Mouse (Mus musculus) G1E (cell line): ENCODE measurements at regions not wholly inside any gene's neighbourhood (a gene's known extent, or its start where the extent isn't known, plus 50 kb on each side); places are given as distances from the start of the nearest gene placed in this dataset.

Source experiments
- ATAC-seq: 2 replicates; pipeline ENCODE4 v1.8.0; 2016; ENCODE audit warnings: mild to moderate bottlenecking; ENCODE audit not compliant: insufficient number of reproducible peaks, poor library complexity, low FRiP score, severe bottlenecking; ENCODE audit errors: extremely low read depth
- DNase-seq: peaks from one replicate; pipeline ENCODE4 v3.0.0; 2012; ENCODE audit warnings: low spot score
- H3K27me3 ChIP-seq: 2 replicates; pipeline ENCODE4 v1.6.1; 2012; ENCODE audit warnings: mild to moderate bottlenecking, low read length, inconsistent platforms; ENCODE audit not compliant: insufficient read depth
- H3K36me3 ChIP-seq: replicated peaks from 2 replicates; pipeline ENCODE3; 2012; ENCODE audit warnings: mild to moderate bottlenecking, inconsistent platforms
- H3K4me1 ChIP-seq: 2 replicates; pipeline ENCODE4 v1.6.1; 2012; ENCODE audit warnings: low read depth, low read length, inconsistent platforms, mixed read lengths; ENCODE audit not compliant: insufficient read depth
- H3K4me3 ChIP-seq: 2 replicates; pipeline ENCODE4 v1.5.1; 2012; ENCODE audit warnings: low read depth, mild to moderate bottlenecking, inconsistent platforms, low read length, moderate library complexity, mixed read lengths
- H3K9me3 ChIP-seq: replicated peaks from 2 replicates; pipeline ENCODE4 v1.6.1; 2012; ENCODE audit warnings: inconsistent platforms
- CTCF ChIP-seq: IDR thresholded peaks from 2 replicates; pipeline ENCODE4 v1.5.1; 2012; ENCODE audit warnings: low read depth, low read length, inconsistent platforms, mixed read lengths
- GATA1 ChIP-seq: IDR thresholded peaks from 2 replicates; pipeline ENCODE4 v1.6.1; 2012; ENCODE audit warnings: borderline replicate concordance, low read length, inconsistent platforms, mixed read lengths
- GATA2 ChIP-seq: IDR thresholded peaks from 2 replicates; pipeline ENCODE4 v1.6.1; 2012; ENCODE audit warnings: low read depth, low read length, inconsistent platforms, borderline replicate concordance
- POLR2AphosphoS5 ChIP-seq: IDR thresholded peaks from 2 replicates; pipeline ENCODE4 v1.6.1; 2012; ENCODE audit warnings: low read depth, low read length, inconsistent platforms; ENCODE audit not compliant: insufficient replicate concordance
- TAL1 ChIP-seq: conservative IDR thresholded peaks from 2 replicates; pipeline ENCODE4 v1.6.1; 2012; ENCODE audit warnings: low read depth, low read length, inconsistent platforms, mixed read lengths

DNA sequence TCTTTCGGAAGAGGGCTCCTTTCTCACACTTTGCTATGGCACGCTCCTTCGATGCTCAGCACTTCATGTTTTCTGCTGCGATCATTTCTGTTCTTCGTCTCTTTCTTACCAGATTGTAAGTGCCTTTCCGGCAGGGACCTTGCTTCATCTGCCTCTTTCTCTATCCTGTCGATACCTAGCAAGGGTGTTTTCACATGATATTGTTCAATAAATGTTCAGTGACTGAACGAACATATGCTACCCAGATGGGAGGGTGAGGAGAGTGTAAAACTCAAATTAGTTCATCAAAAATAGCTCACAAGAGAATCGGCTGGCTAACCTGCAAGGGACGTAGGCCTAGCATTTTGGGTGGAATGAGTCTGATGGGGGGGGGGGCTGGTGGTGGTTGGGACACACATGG, 272.5 kb downstream of the Etnk1 start:
- H3K9me3 ChIP-seq: peaks cover 63% of the 10 kb centered on the region
- no peak for TF ChIP-seq POLR2AphosphoS5
- no peak for TF ChIP-seq GATA2
- TF ChIP-seq TAL1: no peak
- no peak for TF ChIP-seq CTCF
- no peak for TF ChIP-seq GATA1
- no peaks in the 10 kb centered on the region for H3K27me3 ChIP-seq
- no peaks in the 10 kb centered on the region for H3K4me1 ChIP-seq
- no peak for ATAC-seq
- no peaks in the 10 kb centered on the region for H3K36me3 ChIP-seq
- no peak for DNase-seq
- no peak overlapping the region for H3K4me3 ChIP-seq

DNA sequence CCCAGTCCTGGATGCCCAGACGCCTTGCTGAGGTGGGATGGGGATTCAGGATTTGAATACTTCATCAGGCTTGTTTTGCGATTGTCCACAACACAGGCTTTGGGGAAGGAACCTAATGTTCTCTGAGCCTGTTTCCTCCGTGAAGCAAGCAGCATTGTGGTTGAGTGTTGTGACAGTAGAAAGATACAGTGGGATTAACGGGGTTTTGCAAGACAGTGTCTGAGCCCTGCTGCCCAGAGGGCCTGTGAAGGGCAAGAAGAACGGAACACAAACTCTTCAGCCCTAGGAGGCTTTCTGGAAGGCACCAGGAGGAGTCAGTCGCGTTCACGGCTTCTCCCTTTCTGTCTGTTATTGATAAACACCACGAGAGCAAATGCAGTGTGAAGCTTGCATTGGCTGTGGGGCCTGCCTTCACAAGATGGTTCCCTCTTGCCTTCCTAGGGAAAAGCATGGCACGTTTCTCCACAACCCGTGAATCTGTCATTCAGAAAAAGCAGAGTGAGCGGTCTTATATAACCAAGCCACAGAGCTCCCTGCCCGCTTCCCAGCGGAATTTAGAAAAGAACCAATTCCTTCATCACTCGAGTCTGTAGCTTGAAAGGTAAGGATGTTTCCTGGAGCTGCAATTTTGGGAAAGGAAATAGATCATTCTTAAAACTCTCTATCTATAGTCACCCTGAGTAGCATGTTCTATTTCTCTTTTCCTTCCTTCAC, 273.4 kb downstream of the Etnk1 start:
- ATAC-seq (no peak), DNase-seq (no peak)
- Histone ChIP-seq H3K4me3 (no peak overlapping the region), H3K36me3 (no peaks in the 10 kb centered on the region), H3K27me3 (no peaks in the 10 kb centered on the region), H3K9me3 (peaks cover 58% of the 10 kb centered on the region), H3K4me1 (no peaks in the 10 kb centered on the region)
- no peak for TF ChIP-seq POLR2AphosphoS5
- TF ChIP-seq GATA2: no peak
- TF ChIP-seq CTCF: no peak
- TF ChIP-seq GATA1: no peak
- TF ChIP-seq TAL1: no peak

DNA sequence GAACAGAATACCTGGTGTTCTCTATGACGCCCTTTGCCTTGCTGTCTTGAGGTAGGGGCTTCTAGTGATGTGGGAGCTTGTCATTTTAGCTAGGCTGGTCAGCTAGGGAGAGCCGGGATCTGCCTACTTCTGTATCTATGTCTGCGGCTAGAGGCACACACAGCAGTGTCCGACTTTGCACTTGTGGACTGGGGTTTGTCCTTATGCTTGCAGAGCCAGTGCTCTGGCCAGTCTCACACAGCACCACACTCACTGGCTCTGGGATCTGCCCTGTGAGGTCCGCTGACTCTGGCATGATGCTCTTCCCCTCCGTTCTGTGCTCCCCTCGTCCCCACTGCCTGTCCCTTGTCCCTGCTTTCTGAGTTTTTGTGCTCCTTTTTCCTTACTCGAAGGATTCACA, 275.3 kb downstream of the Etnk1 start:
- ATAC-seq (no peak), DNase-seq (no peak)
- no peaks in the 10 kb centered on the region for H3K36me3 ChIP-seq
- H3K27me3 ChIP-seq: no peaks in the 10 kb centered on the region
- H3K9me3 ChIP-seq: peaks cover 65% of the 10 kb centered on the region
- no peaks in the 10 kb centered on the region for H3K4me1 ChIP-seq
- no peak overlapping the region for H3K4me3 ChIP-seq
- TF ChIP-seq CTCF (no peak), GATA1 (no peak), POLR2AphosphoS5 (no peak)

DNA sequence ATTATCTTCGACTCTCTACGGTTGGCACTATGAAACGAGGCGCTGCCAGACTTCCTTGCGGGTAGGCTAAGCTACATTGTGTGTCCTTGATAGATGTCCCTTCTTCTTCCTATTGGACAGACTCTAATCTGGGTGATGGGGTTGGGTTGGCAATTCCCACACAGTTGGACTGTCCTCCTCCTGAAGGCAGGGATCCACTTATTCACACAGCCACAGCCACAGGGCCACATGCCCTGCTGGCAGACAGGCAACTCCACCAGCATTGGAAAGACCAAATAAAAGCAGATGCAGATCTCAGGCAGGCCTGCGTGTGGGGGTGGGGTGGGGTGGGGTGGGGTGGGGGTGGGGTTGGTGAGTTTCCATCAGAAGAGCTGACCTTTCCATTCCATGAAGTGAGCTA, 276.4 kb downstream of the Etnk1 start:
- Histone ChIP-seq H3K9me3 (peaks cover 62% of the 10 kb centered on the region), H3K36me3 (no peaks in the 10 kb centered on the region), H3K4me3 (no peak overlapping the region), H3K4me1 (no peaks in the 10 kb centered on the region), H3K27me3 (no peaks in the 10 kb centered on the region)
- ATAC-seq (no peak), DNase-seq (no peak)
- TF ChIP-seq TAL1: no peak
- TF ChIP-seq GATA1: no peak
- TF ChIP-seq GATA2: no peak
- no peak for TF ChIP-seq POLR2AphosphoS5
- TF ChIP-seq CTCF: no peak

DNA sequence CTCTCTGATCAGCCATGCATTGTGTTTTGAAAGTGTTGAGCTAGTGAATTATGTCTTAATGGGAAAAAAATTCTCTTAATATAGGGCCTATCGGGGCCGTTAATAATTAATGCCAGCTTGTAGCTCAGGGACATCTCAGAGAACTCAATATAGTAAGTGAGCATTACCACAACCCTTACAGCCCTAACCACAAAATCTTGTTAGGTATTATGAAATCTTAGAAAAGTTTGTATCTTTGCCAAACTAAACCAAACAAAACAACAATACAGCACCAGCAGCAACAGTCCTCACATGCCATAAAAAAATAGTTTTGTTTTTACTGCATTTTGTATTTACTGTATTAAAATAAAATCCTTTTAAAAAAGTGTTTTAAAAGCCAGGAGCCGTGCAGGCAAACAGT, 277.8 kb downstream of the Etnk1 start:
- TF ChIP-seq POLR2AphosphoS5 (no peak), TAL1 (no peak), CTCF (no peak), GATA2 (no peak), GATA1 (no peak)
- ATAC-seq: no peak

DNA sequence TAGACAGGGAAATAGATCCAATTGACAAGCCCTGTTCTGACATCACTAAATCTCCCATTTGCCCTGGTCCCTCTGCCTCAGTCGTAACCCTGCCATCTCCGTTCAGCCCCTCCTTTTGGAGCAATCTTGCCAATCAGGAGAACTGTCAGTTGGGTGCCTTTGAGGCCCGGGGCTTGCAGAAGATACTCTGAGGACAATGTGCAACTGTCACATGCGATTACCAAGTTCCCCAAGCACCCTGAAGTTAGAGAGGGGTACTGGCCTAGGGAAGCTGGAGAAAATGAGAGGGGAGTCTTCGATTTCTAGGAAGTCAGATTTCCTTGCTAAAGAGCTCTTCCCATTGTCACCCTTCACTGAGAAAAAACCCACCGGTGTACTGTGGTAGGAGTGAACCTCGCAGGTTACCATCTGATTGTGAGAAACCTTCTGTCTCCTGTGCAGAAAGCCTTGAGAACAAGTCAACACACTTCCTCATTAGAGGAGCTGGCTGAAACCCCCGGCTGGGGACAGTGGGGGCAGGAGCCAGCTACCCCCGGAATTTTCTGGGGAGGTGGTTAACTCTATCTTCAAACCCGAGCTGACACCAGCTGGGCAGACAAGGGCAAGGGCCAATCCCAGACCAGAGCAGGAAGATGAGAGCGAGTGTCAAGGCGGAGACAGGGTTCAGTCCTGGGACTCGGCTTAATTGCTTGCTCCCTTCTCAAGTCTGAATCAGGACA, 279.0 kb downstream of the Etnk1 start:
- H3K27me3 ChIP-seq: no peaks in the 10 kb centered on the region
- H3K4me3 ChIP-seq: no peak overlapping the region
- H3K9me3 ChIP-seq: peaks cover 62% of the 10 kb centered on the region
- no peaks in the 10 kb centered on the region for H3K4me1 ChIP-seq
- ATAC-seq: no peak
- no peak for TF ChIP-seq GATA1
- no peak for TF ChIP-seq TAL1
- TF ChIP-seq CTCF: no peak
- no peak for TF ChIP-seq GATA2
- no peak for TF ChIP-seq POLR2AphosphoS5
- DNase-seq: no peak
- no peaks in the 10 kb centered on the region for H3K36me3 ChIP-seq

More for the DNA sequence above, 277.8 kb downstream of the Etnk1 start:
- DNase-seq: no peak
- Histone ChIP-seq H3K4me1 (no peaks in the 10 kb centered on the region), H3K4me3 (no peak overlapping the region), H3K36me3 (no peaks in the 10 kb centered on the region), H3K27me3 (no peaks in the 10 kb centered on the region), H3K9me3 (peaks cover 63% of the 10 kb centered on the region)
